Mouse (Mus musculus) megakaryocyte, embryonic 14.5 days (primary cell): ENCODE data around the gene Csmd2. TPM values are rescaled to one million over a fixed set of nuclear protein-coding genes. Genes with fewer than 3 reads are reported as not detected.

Experiments
- H3K27me3 ChIP-seq: replicated peaks from 2 replicates; pipeline ENCODE3; 2012; ENCODE audit warnings: inconsistent platforms
- H3K36me3 ChIP-seq: replicated peaks from 2 replicates; pipeline ENCODE3; 2012; ENCODE audit warnings: low read length, inconsistent platforms, mixed read lengths
- H3K4me1 ChIP-seq: 2 replicates; pipeline ENCODE4 v1.6.1; 2012; ENCODE audit warnings: inconsistent platforms
- H3K4me3 ChIP-seq: replicated peaks from 2 replicates; pipeline ENCODE3; 2012; ENCODE audit warnings: moderate library complexity, mild to moderate bottlenecking, inconsistent platforms
- H3K9me3 ChIP-seq: 2 replicates; pipeline ENCODE4 v1.6.1; 2012; ENCODE audit warnings: inconsistent platforms
- FLI1 ChIP-seq: IDR thresholded peaks from 2 replicates; pipeline ENCODE4 v1.6.1; 2012; ENCODE audit warnings: low read length, inconsistent platforms, mixed read lengths
- GATA1 ChIP-seq: IDR thresholded peaks from 3 replicates; pipeline ENCODE4 v1.6.1; 2012; ENCODE audit warnings: mixed read lengths, low read length, inconsistent platforms, borderline replicate concordance
- polyA plus RNA-seq: library from polyadenylated mRNA; stranded (reverse); fragments of >175 nt; gene quantifications from 2 replicates; pipeline ENCODE4 v1.2.3, GENCODE M21; 2012; ENCODE audit warnings: low replicate concordance; ENCODE audit not compliant: insufficient read depth

Csmd2 gene
- polyA plus RNA-seq, 1 experiment, result not detected

DNA sequence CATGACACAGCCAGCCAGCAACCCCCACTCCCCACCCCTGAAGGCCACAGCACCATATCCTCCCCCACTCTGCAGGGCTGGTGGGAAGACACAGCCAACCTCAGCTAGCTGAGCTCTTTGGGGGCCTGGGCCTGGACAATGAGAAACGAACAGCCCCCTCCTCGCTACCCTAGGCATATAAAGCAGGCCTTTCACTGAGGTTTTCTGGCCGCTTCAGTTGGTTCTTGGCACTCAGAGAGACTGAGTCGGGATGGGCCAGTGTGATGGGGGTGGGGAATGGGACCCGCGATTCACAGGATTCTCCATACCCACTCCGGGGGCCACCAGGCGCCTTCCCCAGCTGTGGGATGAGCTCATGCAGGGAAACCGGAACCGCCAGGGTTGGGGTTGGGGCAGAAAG, 1.8 kb upstream of the Csmd2 start:
- TF ChIP-seq FLI1 (no peak), GATA1 (no peak)
- no peak overlapping the region for H3K4me3 ChIP-seq
- peaks cover 53% of the 10 kb centered on the region for H3K27me3 ChIP-seq
- no peaks in the 10 kb centered on the region for H3K36me3 ChIP-seq
- no peaks in the 10 kb centered on the region for H3K4me1 ChIP-seq
- peaks cover 15% of the 10 kb centered on the region; the same call in 1 of the 2 replicates for H3K9me3 ChIP-seq

DNA sequence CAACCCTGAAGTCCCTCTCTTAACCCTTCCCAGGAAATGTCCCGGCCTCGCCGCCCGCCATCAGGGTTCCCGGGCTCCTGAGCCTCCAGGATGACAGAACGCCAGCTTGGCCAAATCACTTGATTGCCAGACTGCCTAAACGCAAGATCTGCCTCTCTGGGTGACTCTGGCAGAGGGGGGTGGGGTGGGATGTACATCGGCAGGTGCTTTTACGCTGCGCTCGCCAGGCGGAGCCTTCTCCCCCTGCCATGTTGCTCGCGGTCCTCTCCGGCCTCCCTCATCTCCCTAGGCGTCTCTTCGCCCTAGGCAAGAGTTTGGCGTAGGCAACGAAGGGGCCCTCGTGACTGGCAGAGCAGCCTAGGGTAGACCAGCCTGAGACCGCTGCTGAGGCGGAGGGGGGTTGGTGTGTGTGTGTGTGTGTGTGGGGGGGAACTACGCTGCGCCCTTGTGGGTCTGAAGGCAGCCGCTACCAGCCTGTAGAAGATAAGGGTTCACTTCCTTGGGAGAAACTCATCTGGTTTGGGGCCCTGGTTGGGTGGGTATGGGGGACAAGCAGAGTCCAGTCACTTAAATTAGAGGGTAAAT, 1.1 kb upstream of the Csmd2 start:
- Histone ChIP-seq H3K4me1 (no peaks in the 10 kb centered on the region), H3K27me3 (peaks cover 53% of the 10 kb centered on the region), H3K4me3 (no peak overlapping the region), H3K36me3 (no peaks in the 10 kb centered on the region), H3K9me3 (peaks cover 15% of the 10 kb centered on the region; the same call in 1 of the 2 replicates)
- no peak for TF ChIP-seq FLI1
- TF ChIP-seq GATA1, result no peak

DNA sequence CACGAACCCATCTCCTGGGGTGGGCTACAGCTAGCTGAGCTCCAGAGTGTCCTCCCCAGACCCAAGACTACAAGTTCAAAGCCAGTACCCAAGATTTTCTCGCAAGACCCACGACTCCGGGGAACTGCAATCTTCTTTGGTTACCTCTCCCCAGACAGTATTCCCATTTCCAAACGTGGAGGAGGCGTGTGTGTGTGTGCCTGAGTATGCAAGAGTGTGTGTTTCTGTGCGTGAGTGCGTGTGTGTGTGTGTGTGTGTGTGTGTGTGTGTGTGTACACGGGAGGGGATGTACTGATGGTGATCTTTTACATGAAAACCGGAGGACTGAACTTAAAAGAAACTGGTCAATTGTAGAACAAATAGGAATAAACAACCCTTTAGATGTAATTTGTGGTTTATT, 387 bp upstream of the Csmd2 start:
- H3K9me3 ChIP-seq, result peaks cover 15% of the 10 kb centered on the region; the same call in 1 of the 2 replicates
- H3K27me3 ChIP-seq, result peaks cover 53% of the 10 kb centered on the region
- no peaks in the 10 kb centered on the region for H3K36me3 ChIP-seq
- no peak overlapping the region for H3K4me3 ChIP-seq
- no peak for TF ChIP-seq GATA1
- no peak for TF ChIP-seq FLI1
- no peaks in the 10 kb centered on the region for H3K4me1 ChIP-seq

DNA sequence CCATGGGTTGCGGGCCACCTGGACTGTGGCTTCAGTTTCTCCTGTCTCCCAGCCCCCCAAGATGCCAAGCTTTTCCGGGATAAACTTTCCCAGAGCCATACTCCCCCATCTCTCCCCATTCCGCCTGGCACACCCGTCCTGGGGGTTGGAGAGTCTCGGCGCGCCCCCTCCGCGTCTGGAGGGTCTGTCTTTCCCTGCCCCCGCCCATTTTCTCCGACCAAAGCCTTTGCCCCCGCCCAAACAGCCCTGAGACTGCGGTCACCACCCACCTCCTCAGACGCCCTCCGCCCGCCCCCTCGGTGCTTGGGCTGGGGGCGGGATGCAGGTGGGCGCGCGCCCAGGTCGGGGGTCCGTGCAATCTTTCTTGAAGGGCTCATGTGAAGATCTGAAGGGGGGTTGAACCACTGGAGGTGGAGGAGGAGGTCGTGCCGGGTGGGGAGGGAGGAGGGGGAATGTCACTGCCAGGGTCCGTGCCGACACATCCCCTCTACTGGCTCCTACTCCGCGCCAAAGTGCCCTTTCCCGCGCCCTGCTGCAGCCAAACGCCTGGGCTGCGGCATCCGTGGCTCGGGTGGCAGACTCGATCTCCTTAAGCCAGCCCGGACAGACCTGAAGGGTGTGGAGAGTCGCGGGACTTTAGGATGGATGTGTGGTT, 996 bp downstream of the Csmd2 start:
- H3K27me3 ChIP-seq, result peaks cover 53% of the 10 kb centered on the region
- TF ChIP-seq FLI1, result no peak
- no peak for TF ChIP-seq GATA1
- H3K9me3 ChIP-seq, result peaks cover 15% of the 10 kb centered on the region; the same call in 1 of the 2 replicates

DNA sequence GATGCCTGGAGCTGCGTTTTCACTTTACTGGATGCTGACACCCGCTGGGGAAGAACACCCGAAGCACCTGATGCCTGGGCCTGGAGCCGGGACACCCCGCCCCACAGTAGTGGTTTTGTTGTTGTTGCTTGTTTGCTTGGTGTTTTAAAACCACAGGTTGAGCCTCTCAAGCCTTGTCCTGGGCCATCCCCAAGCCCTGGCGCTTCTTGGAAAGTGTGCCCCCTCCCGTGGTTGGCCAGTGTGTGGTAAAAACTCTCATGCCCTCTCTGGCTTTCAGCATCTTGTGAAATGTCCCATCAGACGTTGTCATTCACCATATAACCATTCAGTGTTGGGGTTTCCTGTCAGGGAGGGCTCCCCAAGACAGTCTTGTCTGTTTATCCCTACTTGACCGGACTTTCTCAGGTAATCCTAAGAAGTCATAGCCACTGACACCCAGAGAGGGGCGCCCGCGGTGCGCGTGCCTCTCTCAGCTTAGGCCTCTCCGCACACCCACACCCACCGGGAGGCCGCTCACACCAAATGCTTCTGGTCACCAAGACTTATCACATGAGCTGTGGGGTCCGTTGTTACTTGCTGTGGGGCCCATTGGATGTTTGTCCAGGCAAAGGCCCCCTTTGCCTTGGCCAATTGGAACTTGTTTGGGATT, 1.8 kb downstream of the Csmd2 start:
- Histone ChIP-seq H3K9me3 (peaks cover 11% of the 10 kb centered on the region; the same call in 1 of the 2 replicates), H3K4me1 (no peaks in the 10 kb centered on the region), H3K4me3 (no peak overlapping the region), H3K36me3 (no peaks in the 10 kb centered on the region), H3K27me3 (peaks cover 53% of the 10 kb centered on the region)
- TF ChIP-seq GATA1 (no peak), FLI1 (no peak)

More for the DNA sequence above, 996 bp downstream of the Csmd2 start:
- Histone ChIP-seq H3K4me1 (no peaks in the 10 kb centered on the region), H3K36me3 (no peaks in the 10 kb centered on the region), H3K4me3 (no peak overlapping the region)

DNA sequence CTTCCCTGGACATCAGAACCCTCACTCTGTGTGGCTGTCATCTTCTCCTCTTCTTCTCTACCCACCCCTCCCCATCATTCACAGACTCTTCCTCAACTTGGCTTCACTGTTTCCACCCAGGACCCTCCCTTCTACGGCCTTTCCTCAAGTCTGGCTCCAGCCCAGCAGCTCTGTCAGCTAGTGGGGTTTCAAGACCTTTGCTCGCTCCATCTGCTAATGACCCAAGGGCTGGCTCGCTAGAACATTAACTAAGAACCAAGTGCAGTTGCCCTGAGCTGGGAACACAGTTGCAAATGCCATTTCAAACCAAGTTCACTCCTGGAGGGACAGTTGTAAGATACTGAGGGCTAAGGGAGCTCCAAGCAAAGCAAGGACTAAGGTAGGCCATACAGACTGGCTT, 11.6 kb downstream of the Csmd2 start:
- peaks cover 40% of the 10 kb centered on the region for H3K9me3 ChIP-seq
- TF ChIP-seq FLI1 (no peak), GATA1 (no peak)
- no peaks in the 10 kb centered on the region for H3K36me3 ChIP-seq
- no peak overlapping the region for H3K4me3 ChIP-seq
- no peaks in the 10 kb centered on the region for H3K4me1 ChIP-seq
- no peaks in the 10 kb centered on the region for H3K27me3 ChIP-seq

DNA sequence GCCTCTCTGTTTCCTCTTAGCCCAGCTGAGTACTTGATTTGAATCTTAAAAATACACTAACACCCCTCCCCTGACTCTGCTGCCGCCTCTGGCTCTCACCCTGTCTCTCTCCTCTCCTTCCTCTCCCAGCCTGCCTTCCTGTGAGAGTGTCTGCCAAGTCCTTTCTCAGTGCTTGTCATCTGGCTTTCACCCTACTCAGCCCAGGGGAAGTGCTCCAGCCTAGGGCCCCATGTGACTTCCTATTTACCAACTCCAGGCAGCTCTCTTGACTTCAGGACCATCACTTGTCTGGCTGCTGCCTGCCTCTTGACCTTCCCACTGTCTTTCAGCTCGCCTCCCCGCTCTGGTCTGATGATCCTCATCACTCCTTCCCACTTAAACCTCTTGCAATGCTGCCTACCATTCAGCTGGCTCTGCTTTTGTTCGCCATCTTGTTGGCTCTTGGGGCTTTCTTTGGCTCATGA, 15.0 kb downstream of the Csmd2 start:
- no peaks in the 10 kb centered on the region for H3K36me3 ChIP-seq
- H3K9me3 ChIP-seq, result peaks cover 66% of the 10 kb centered on the region
- no peak for TF ChIP-seq FLI1
- TF ChIP-seq GATA1, result no peak
- H3K4me1 ChIP-seq, result no peaks in the 10 kb centered on the region
- H3K27me3 ChIP-seq, result no peaks in the 10 kb centered on the region
- peak overlapping the region; percentile 21 for H3K4me3 ChIP-seq

DNA sequence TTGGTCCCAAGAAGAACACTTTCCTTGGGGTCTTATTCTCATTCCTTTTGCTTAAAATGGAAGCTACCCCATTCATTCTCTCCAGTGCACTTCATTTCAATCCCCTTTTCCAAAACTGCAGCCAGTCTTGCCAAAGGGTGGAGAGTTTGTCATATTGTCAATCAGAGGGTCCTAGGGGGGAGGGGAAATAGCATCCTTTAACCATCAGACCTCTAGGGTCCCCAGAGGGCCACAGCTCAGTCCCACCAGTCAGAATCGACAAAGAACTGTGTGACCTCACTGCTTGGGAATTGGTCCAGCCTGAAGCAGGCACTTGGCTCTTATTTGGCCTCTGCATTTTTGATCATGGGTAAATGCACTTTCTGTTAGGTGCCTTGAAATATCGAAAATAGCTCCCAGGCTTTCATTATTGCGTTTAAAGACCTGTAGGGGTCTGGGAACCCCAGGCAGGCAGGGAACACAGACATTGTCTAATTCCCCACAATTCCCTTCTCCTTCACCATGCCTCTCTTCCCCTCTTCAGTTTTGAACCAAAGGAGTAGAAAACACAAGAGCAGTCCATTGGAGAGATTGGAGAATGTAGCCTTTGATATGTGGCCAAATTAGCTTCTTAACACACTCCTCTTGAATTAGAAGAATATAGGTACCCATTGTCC, 17.3 kb downstream of the Csmd2 start:
- Histone ChIP-seq H3K9me3 (peaks cover 61% of the 10 kb centered on the region), H3K36me3 (no peaks in the 10 kb centered on the region), H3K4me1 (no peaks in the 10 kb centered on the region), H3K27me3 (no peaks in the 10 kb centered on the region), H3K4me3 (no peak overlapping the region)
- TF ChIP-seq GATA1 (no peak), FLI1 (no peak)

DNA sequence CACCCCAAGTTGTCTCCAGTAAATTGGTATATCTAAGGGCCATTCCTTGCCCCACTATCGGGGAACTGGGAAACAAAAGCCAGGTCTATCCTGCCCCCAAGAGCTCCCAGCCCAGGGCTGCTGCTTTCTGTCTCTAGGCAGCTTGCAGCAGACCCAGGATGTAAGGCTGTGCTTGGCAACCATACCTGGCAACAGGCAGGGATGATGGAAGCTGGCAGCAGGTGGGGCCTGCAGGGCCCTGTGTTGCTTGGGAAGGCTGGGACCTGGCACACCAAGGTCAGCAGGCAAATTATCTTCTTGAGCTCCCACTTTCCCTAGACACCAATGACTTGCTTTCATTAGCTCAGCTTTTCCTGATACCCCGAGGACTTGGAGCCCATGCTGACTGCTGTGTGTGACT, 31.8 kb downstream of the Csmd2 start:
- H3K9me3 ChIP-seq, result peaks cover 40% of the 10 kb centered on the region
- no peak for TF ChIP-seq FLI1
- no peak for TF ChIP-seq GATA1
- no peaks in the 10 kb centered on the region for H3K27me3 ChIP-seq
- no peaks in the 10 kb centered on the region for H3K4me1 ChIP-seq
- no peak overlapping the region for H3K4me3 ChIP-seq
- H3K36me3 ChIP-seq, result no peaks in the 10 kb centered on the region

DNA sequence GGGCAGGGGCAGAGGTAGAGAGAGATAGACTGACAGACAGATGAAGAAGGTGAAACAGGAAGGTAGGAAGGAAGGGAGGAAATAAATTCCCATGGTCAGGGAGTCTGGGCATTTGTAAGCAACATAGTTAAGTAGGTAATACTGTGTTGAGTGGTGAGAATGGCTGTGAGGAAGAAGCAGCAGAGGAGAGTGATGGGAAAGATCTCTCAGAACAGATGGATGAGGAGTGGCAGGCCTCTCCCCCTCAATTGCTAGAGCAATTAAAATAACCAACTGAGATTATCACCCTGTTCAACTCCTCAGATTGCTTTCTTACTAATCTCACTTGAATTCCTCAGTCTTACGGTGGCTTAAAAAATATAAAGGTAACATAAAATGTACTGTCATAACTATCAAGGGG, 40.6 kb downstream of the Csmd2 start:
- Histone ChIP-seq H3K4me1 (no peaks in the 10 kb centered on the region), H3K27me3 (no peaks in the 10 kb centered on the region), H3K9me3 (peaks cover 20% of the 10 kb centered on the region), H3K4me3 (no peak overlapping the region), H3K36me3 (no peaks in the 10 kb centered on the region)
- TF ChIP-seq FLI1, result no peak
- TF ChIP-seq GATA1, result no peak
